Mouse (Mus musculus): ENCODE measurements around the gene Thrap3.

Gene Thrap3

DNA sequence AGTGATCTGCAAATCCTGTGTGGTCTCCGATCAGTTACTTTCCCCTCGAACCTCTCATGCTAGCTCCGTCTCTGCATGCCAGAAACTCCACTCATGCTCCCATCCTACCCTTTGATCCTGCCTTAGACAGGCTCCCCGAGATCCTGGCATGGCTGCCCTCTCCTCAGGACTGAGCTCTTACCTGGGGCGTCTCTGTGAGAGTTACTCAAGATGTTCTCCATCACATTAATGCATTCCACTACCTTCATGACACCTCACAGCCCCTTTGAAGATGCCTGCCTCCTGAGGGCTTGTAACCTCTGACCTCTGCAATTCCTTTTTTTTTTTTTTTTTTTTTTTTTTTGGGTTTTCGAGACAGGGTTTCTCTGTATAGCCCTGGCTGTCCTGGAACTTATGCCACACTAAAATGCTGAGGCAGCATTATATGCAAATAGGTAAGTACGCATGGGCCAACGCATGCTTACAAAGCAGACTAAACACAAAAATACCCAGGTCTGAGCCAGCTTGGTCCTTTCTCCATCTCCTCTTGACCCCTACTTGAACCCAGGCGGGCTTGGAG, 55.5 kb downstream of the Thrap3 start:
- WGBS: 78% methylated on average over 9 of the region's 9 CpGs

- WGBS: 61% methylated on average over 4 of the region's 4 CpGs
These were observed 57.2 kb downstream of the Thrap3 start for GRCm38 (mm10) chr4:126145396-126145795.

DNA sequence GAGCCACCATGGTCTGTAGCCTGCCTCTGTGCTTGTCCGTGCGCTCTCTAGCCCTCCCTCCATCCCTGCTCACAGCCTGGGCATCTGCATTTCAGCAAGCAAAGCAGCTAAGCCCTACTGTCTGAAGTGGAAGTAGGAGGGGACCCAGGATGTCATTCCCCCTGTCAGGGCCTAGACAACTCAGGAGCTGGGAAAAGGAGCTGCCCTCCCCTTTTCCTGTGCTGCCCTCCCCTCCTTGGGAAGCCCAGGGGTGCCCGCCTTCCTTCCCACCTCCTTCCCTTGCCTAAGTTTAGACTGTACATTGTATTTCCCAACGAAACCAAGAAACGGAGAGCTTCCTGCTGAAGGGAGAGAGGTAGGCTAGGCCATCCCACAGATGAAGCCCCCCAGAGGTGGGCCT, 61.5 kb downstream of the Thrap3 start:
- 63% methylated on average over 5 of the region's 5 CpGs for WGBS

DNA sequence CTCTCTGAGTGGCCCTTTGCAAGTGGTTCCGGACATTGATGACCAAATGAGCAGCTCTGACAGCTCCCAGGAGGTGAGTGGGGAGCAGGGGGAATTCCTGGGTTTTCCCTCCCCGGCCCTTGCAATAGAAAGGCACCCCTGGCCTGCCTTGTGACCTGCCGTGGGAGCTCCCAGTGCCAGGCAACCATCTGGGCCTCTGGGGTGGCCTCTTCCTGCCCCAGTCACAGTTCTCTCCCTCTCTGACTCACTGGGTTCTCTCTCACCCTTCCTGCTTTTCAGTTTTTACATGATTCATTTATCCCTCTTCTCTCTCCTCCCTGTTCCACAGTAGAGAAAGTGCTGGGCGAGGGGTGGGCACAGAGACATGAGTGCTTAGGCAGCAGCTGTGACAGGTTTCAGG, 64.8 kb downstream of the Thrap3 start:
- 73% methylated on average over 4 of the region's 4 CpGs for WGBS

DNA sequence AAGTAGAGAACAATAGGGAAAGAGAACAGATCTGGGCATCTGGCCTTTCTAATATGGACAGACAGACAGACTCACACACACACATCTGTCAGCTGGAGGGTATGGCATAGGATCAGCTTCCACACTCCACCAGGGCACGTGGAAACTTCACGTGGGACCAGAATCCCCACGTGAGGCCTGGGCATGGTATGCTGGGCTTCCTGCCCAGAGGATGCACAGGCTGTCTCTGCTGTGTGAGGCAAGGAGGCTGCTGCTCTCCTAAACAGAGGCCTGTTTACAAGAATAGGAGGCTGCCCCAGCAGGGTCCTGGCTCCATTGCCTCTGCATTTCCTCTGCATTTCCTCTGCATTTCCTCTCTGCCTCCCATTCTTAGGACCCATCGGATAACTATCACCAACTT, 67.9 kb downstream of the Thrap3 start:
- WGBS: 43% methylated on average over 4 of the region's 4 CpGs

GRCm38 (mm10) chr4:126134236-126134635, 68.3 kb downstream of the Thrap3 start:
- WGBS: 81% methylated on average over 4 of the region's 4 CpGs

GRCm38 (mm10) chr4:126132636-126133264, 69.8 kb downstream of the Thrap3 start:
- WGBS: 54% methylated on average over 6 of the region's 6 CpGs

GRCm38 (mm10) chr4:126131290-126132121, 71.1 kb downstream of the Thrap3 start:
- 44% methylated on average over 10 of the region's 10 CpGs for WGBS

GRCm38 (mm10) chr4:126130502-126130901, 72.1 kb downstream of the Thrap3 start:
- WGBS: 66% methylated on average over 11 of the region's 11 CpGs

DNA sequence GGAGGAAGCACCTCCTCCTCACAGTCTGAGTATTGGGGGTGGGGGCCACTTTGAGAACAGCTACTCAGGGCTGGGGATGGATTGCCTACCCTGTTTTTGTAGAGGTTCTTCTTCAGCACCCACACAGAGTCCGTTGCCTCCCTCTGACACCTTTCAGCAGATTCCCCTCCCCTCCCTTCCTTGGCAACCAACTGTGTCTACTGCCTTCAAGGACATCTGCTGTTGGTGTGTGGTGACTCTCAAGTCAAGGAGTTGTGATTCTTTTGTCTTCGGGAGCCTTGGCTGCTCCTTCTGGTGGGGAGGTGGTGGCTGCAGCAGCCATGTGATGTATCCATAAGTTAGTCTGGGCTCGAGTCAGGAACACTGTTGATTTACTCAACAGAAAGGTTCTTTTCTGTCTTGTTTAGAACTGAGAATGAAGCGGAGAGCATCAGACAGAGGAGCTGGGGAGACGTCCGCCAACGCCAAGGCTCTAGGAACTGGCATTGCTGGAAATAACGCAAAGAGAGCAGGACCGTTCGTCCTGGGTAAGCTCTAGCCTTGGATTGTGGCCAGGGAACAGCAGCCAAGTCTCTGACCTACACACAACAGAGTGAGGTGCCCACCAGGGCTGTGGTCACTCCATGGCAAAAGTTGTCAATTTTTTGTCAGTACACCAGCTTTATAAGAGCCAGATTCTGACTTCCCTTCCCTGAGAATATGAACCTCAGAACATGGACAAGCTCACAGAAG, 79.1 kb downstream of the Thrap3 start:
- 35% methylated on average over 10 of the region's 10 CpGs for WGBS

DNA sequence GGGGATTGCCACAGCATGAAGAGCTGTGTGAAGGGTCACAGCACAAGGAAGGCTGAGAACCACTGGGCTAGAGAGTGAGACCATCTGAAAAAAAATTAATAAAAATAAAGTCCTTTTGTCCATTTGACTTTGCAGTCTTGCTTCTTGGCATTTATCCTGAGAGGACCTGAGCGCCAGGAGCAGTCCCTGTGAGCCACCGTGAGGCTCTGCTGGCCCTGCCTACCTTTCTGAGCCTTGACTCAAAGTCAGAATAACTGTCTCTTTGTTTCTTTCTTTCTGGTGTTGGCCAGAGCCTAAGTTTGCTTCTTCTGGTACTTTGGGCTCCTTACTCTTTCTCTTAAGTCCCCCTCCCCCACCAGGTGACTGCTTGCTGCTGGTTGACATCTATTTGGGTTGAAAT, 82.1 kb downstream of the Thrap3 start:
- 93% methylated on average over 2 of the region's 2 CpGs for WGBS

DNA sequence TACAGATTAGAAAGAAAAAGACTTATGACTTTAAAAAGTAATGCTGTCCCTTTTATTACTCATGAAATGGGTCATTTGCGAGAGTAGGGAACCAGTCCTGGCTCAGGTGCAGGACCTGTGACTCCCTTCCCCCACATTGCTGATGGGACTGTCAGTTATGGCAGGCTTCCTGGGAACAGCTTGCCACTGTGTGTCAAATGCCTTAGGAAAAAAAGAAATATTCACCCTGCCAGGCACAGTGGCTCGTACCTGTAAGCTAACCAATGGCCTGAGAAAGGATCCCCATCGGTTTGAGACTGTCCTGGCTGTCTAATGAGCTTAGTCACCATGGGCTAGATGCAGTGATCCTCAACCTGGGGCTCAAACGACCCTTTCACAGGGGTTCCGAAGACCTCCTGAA, 82.5 kb downstream of the Thrap3 start:
- WGBS: 88% methylated on average over 5 of the region's 5 CpGs

GRCm38 (mm10) chr4:126119051-126119450, 83.5 kb downstream of the Thrap3 start:
- WGBS: 75% methylated on average over 1 of the region's 1 CpGs

DNA sequence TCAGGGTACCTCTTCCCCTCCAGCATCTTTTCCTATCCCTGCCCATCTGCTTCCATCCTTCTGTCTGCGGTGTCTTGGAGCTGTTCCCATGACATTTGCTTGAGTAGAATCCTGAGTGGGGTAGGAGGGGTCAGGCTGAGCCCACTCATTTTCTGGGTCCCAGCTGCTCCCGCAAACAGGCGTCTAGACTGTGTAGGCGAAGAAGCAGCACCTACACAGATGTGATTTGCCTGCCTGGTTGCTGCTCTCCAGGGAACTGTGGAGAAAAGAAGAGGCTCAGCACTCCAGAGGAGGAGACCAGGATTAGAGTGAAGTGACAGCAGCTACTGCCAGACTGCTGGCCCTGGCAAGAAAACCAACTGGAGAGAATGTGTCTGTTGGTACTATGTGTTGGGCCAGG, 83.9 kb downstream of the Thrap3 start:
- 31% methylated on average over 4 of the region's 4 CpGs for WGBS

DNA sequence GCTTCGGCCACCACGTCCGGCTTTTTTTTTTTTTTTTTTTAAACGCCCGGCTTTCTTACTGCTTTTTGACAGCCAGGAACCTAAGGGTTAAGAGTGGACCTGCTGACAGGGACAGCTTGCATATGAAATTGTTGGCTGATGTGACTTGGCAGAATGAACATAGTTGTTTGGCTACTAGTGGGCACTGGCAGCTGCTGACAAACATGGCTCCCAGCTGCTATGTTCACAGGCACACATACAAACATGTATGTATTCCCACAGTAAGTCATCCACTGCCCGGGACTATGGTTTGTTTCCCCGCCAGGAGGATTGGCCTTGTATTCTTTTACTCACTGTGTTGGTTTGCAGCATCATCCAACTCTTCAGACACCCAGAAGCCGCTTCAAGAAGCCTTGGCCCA, 85.4 kb downstream of the Thrap3 start:
- whole genome bisulfite sequencing: 76% methylated on average over 8 of the region's 8 CpGs

DNA sequence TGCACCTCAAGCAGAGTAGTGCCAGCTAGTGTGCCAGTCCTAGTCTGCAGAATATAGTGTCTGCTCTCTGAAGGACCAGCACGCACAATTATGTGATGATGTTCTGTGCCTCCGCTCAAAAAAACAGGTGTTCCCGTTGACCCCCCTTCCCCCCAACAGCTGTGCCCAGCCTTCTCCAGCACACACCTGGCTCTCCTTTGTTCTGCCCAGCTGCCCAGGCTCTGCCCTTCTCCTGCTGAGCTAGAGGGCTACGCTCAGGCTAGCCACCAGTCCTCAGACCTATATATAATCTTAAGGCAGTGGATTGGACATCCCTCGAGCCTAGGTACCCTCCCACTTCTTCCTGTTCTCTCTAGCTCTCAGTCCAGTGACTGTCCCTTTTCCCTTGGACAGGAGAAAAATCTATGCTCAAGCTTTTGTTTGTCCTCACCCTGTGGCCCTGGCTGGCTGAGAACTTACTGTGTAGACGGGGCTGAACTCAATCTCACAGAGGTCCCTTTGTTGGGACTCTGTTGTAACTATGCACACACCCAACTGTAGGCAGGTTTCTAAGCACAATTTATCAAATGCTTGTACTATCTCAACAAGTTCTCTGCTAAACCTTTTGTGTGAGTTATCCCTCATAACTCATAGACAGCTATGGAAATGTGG, 86.6 kb downstream of the Thrap3 start:
- WGBS: 65% methylated on average over 6 of the region's 6 CpGs

DNA sequence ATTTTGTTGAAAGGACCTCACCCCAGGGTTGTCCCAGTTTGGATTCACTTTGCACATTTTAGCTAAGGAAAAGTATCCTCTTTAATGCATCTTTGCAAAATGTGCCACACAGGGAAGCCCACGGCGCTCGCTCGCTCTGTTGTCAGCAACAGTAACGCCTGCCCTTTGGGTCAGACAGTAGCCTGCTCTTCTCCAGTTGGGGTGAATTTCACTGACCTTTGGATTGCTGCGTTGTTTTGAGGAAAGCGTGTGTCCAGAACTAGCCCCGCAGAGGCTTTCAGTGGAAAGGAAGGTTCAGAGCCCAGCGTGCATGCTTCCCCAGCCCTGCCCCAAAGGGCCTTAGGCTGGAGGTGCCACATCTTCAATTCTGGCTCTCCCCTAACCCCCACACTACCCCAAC, 87.1 kb downstream of the Thrap3 start:
- WGBS: 85% methylated on average over 9 of the region's 9 CpGs
